Mouse (Mus musculus): ENCODE measurements around the gene Ramac. TPM values are rescaled to one million over a fixed set of nuclear protein-coding genes. Genes with fewer than 3 reads are reported as not detected.
A peak's percentile ranks its signal among the peaks of the same experiment; 100 is the strongest.

The Ramac gene
- 125 and 138 TPM in 2 replicates for polyA plus RNA-seq (2015; fragmentation: Nextera tagmentation; extraction: Ambion mirVana)

GRCm38 (mm10) chr7:81762180-81763109 is at the start of gene Ramac:
Ramac (plus strand) TSS chr7:81762925.
- H3K4me3 ChIP-seq (replicated peaks), result peak within 1 kb of the TSS; percentile 96
- no peaks in the 10 kb centered on the region for H3K36me3 ChIP-seq
- no peaks in the 10 kb centered on the region for H3K9me3 ChIP-seq (replicated peaks)
- H3K27me3 ChIP-seq, result no peaks in the 10 kb centered on the region
- peaks cover 18% of the 10 kb centered on the region for H3K4me1 ChIP-seq
- peak within 1 kb of the TSS; percentile 92 for H3K9ac ChIP-seq
- under 1% methylated on average over 56 of the region's 56 CpGs for WGBS
- ATAC-seq (replicated peaks; ENCODE audit: low FRiP score), result peak; percentile 96
- H3K27ac ChIP-seq, result peak within 1 kb of the TSS; percentile 92
- peak within 1 kb of the TSS; percentile 93 for H3K4me2 ChIP-seq

GRCm38 (mm10) chr7:81718657-81719056 is 44.1 kb upstream of the Ramac start:
- 84% methylated on average over 1 of the region's 1 CpGs for WGBS
- H3K27me3 ChIP-seq, result no peaks in the 10 kb centered on the region
- H3K4me3 ChIP-seq (replicated peaks), result no peak overlapping the region
- no peak overlapping the region for H3K27ac ChIP-seq
- H3K4me2 ChIP-seq, result no peak overlapping the region
- H3K9ac ChIP-seq, result no peak overlapping the region
- H3K9me3 ChIP-seq (replicated peaks), result no peaks in the 10 kb centered on the region
- no peaks in the 10 kb centered on the region for H3K36me3 ChIP-seq
- 0 out of 2 replicates have a peak, but pooled peaks cover 4% of the 10 kb centered on the region for H3K4me1 ChIP-seq
- ATAC-seq (replicated peaks; ENCODE audit: low FRiP score), result no peak

GRCm38 (mm10) chr7:81719216-81719661 is 43.5 kb upstream of the Ramac start:
- 93% methylated on average over 1 of the region's 1 CpGs for WGBS
- H3K27me3 ChIP-seq, result no peaks in the 10 kb centered on the region
- H3K9me3 ChIP-seq (replicated peaks), result no peaks in the 10 kb centered on the region
- H3K4me1 ChIP-seq, result 0 out of 2 replicates have a peak, but pooled peaks cover 4% of the 10 kb centered on the region
- no peak overlapping the region for H3K27ac ChIP-seq
- H3K4me2 ChIP-seq, result no peak overlapping the region
- no peak overlapping the region for H3K9ac ChIP-seq
- no peak overlapping the region for H3K4me3 ChIP-seq (replicated peaks)
- no peak for ATAC-seq (replicated peaks; ENCODE audit: low FRiP score)
- no peaks in the 10 kb centered on the region for H3K36me3 ChIP-seq

GRCm38 (mm10) chr7:81721271-81721670 is 41.5 kb upstream of the Ramac start:
- H3K4me2 ChIP-seq, result no peak overlapping the region
- H3K9ac ChIP-seq, result no peak overlapping the region
- H3K36me3 ChIP-seq, result no peaks in the 10 kb centered on the region
- 76% methylated on average over 5 of the region's 5 CpGs for WGBS
- no peaks in the 10 kb centered on the region for H3K27me3 ChIP-seq
- no peak for ATAC-seq (replicated peaks; ENCODE audit: low FRiP score)
- H3K4me1 ChIP-seq, result peaks cover 7% of the 10 kb centered on the region
- no peak overlapping the region for H3K4me3 ChIP-seq (replicated peaks)
- no peaks in the 10 kb centered on the region for H3K9me3 ChIP-seq (replicated peaks)
- no peak overlapping the region for H3K27ac ChIP-seq

- H3K4me1 ChIP-seq, result peaks cover 15% of the 10 kb centered on the region
- H3K9ac ChIP-seq, result no peak overlapping the region
- WGBS, result 92% methylated on average over 10 of the region's 10 CpGs
- no peaks in the 10 kb centered on the region for H3K9me3 ChIP-seq (replicated peaks)
- H3K36me3 ChIP-seq, result no peaks in the 10 kb centered on the region
- no peak overlapping the region for H3K4me2 ChIP-seq
- no peak for ATAC-seq (replicated peaks; ENCODE audit: low FRiP score)
- H3K27ac ChIP-seq, result no peak overlapping the region
- H3K27me3 ChIP-seq, result no peaks in the 10 kb centered on the region
- no peak overlapping the region for H3K4me3 ChIP-seq (replicated peaks)
Observed at GRCm38 (mm10) chr7:81723851-81724250, 38.9 kb upstream of the Ramac start.

GRCm38 (mm10) chr7:81725986-81726727 is 36.6 kb upstream of the Ramac start:
- 58% methylated on average over 18 of the region's 18 CpGs for WGBS
- H3K4me2 ChIP-seq, result no peak overlapping the region
- H3K36me3 ChIP-seq, result no peaks in the 10 kb centered on the region

GRCm38 (mm10) chr7:81726728-81727005 is 36.1 kb upstream of the Ramac start:
- ATAC-seq (replicated peaks; ENCODE audit: low FRiP score), result peak; percentile 22; the same call in 1 of the 2 replicates
- no peaks in the 10 kb centered on the region for H3K9me3 ChIP-seq (replicated peaks)
- H3K4me2 ChIP-seq, result no peak overlapping the region
- 24% methylated on average over 2 of the region's 2 CpGs for WGBS
- peaks cover 15% of the 10 kb centered on the region for H3K4me1 ChIP-seq
- H3K27ac ChIP-seq, result no peak overlapping the region
- no peaks in the 10 kb centered on the region for H3K27me3 ChIP-seq
- no peak overlapping the region for H3K4me3 ChIP-seq (replicated peaks)
- H3K9ac ChIP-seq, result no peak overlapping the region
- no peaks in the 10 kb centered on the region for H3K36me3 ChIP-seq

More at GRCm38 (mm10) chr7:81725986-81726727, 36.6 kb upstream of the Ramac start:
- Histone ChIP-seq H3K4me3 (replicated peaks) (no peak overlapping the region), H3K27me3 (no peaks in the 10 kb centered on the region), H3K9ac (no peak overlapping the region), H3K9me3 (replicated peaks) (no peaks in the 10 kb centered on the region), H3K27ac (no peak overlapping the region), H3K4me1 (peaks cover 15% of the 10 kb centered on the region)
- ATAC-seq (replicated peaks; ENCODE audit: low FRiP score), result no peak; the same call in 1 of the 2 replicates

- H3K4me1 ChIP-seq, result peaks cover 15% of the 10 kb centered on the region
- no peaks in the 10 kb centered on the region for H3K36me3 ChIP-seq
- no peak for ATAC-seq (replicated peaks; ENCODE audit: low FRiP score)
- H3K9me3 ChIP-seq (replicated peaks), result no peaks in the 10 kb centered on the region
- no peaks in the 10 kb centered on the region for H3K27me3 ChIP-seq
- H3K4me3 ChIP-seq (replicated peaks), result no peak overlapping the region
- WGBS, result 70% methylated on average over 9 of the region's 9 CpGs
- no peak overlapping the region for H3K4me2 ChIP-seq
- H3K27ac ChIP-seq, result no peak overlapping the region
- H3K9ac ChIP-seq, result no peak overlapping the region
Observed at GRCm38 (mm10) chr7:81727716-81728115, 35.0 kb upstream of the Ramac start.

GRCm38 (mm10) chr7:81729787-81730186 is 32.9 kb upstream of the Ramac start:
- H3K4me2 ChIP-seq, result no peak overlapping the region
- no peaks in the 10 kb centered on the region for H3K9me3 ChIP-seq (replicated peaks)
- H3K27me3 ChIP-seq, result no peaks in the 10 kb centered on the region
- H3K27ac ChIP-seq, result no peak overlapping the region
- H3K9ac ChIP-seq, result no peak overlapping the region
- WGBS, result 80% methylated on average over 9 of the region's 9 CpGs
- H3K4me1 ChIP-seq, result peaks cover 12% of the 10 kb centered on the region
- no peak overlapping the region for H3K4me3 ChIP-seq (replicated peaks)
- no peaks in the 10 kb centered on the region for H3K36me3 ChIP-seq
- no peak for ATAC-seq (replicated peaks; ENCODE audit: low FRiP score)

- H3K4me3 ChIP-seq (replicated peaks), result no peak overlapping the region
- WGBS, result 85% methylated on average over 6 of the region's 6 CpGs
- no peaks in the 10 kb centered on the region for H3K9me3 ChIP-seq (replicated peaks)
- no peak overlapping the region for H3K4me2 ChIP-seq
- H3K36me3 ChIP-seq, result no peaks in the 10 kb centered on the region
- H3K27me3 ChIP-seq, result no peaks in the 10 kb centered on the region
- no peak for ATAC-seq (replicated peaks; ENCODE audit: low FRiP score)
- no peak overlapping the region for H3K27ac ChIP-seq
- H3K4me1 ChIP-seq, result peaks cover 9% of the 10 kb centered on the region
- H3K9ac ChIP-seq, result no peak overlapping the region
Observed at GRCm38 (mm10) chr7:81731181-81731651, 31.5 kb upstream of the Ramac start.

GRCm38 (mm10) chr7:81732183-81733089 is 30.3 kb upstream of the Ramac start:
- WGBS, result 81% methylated on average over 12 of the region's 12 CpGs
- Histone ChIP-seq H3K36me3 (no peaks in the 10 kb centered on the region), H3K27me3 (no peaks in the 10 kb centered on the region), H3K9me3 (replicated peaks) (no peaks in the 10 kb centered on the region), H3K27ac (no peak overlapping the region), H3K4me3 (replicated peaks) (no peak overlapping the region), H3K4me2 (no peak overlapping the region), H3K4me1 (peaks cover 2% of the 10 kb centered on the region; the same call in 1 of the 2 replicates), H3K9ac (no peak overlapping the region)
- no peak for ATAC-seq (replicated peaks; ENCODE audit: low FRiP score)

Data from kidney, embryonic 15.5 days (tissue).